Mouse (Mus musculus) CH12.LX (cell line): ENCODE measurements at regions not wholly inside any gene's neighbourhood (a gene's known extent, or its start where the extent isn't known, plus 50 kb on each side); places are given as distances from the start of the nearest gene placed in this dataset.

Experiments used
- CTCF ChIP-seq, 2 experiments: IDR thresholded peaks in 1 of 2; conservative IDR thresholded peaks in 1 of 2; 2 replicates each; pipeline ENCODE4 v1.5.1; 2011 to 2012; ENCODE audit warnings: low read depth in 2 of 2, low read length in 2 of 2, improper control_type of control experiment in 1 of 2, inconsistent platforms in 1 of 2, mild to moderate bottlenecking in 1 of 2, moderate library complexity in 1 of 2
- PAX5 ChIP-seq: IDR thresholded peaks from 2 replicates; pipeline ENCODE4 v1.6.1; 2012; ENCODE audit warnings: low read length, inconsistent platforms, mixed read lengths
- POLR2A ChIP-seq: IDR thresholded peaks from 2 replicates; pipeline ENCODE4 v1.6.1; 2011; ENCODE audit warnings: low read depth, mild to moderate bottlenecking, improper control_type of control experiment, low read length
- RCOR1 ChIP-seq: conservative IDR thresholded peaks from 2 replicates; pipeline ENCODE4 v1.6.1; 2012; ENCODE audit warnings: low read depth, mild to moderate bottlenecking, inconsistent platforms, low read length, improper control_type of control experiment
- TCF12 ChIP-seq: IDR thresholded peaks from 2 replicates; pipeline ENCODE4 v1.6.1; 2014; ENCODE audit warnings: low read depth, mild to moderate bottlenecking, inconsistent platforms, low read length, improper control_type of control experiment
- ZMIZ1 ChIP-seq: IDR thresholded peaks from 2 replicates; pipeline ENCODE4 v1.6.1; 2012; ENCODE audit warnings: low read depth, mild to moderate bottlenecking, inconsistent platforms, low read length, improper control_type of control experiment
- ZNF384 ChIP-seq: IDR thresholded peaks from 2 replicates; pipeline ENCODE4 v1.6.1; 2012; ENCODE audit warnings: low read depth, low read length, improper control_type of control experiment, inconsistent platforms

- TF ChIP-seq CTCF (conservative IDR thresholded peaks at IDR 0.05 in 1 of 2, IDR thresholded peaks at IDR 0.05 in 1 of 2; ENCODE audit: low read depth in 2 of 2, low read length in 2 of 2) (no peak), TCF12 (no peak), PAX5 (no peak), ZMIZ1 (no peak), POLR2A (no peak), RCOR1 (no peak), ZNF384 (no peak)
Observed at GRCm38 (mm10) chrX:142504962-142505361, 114.6 kb upstream of the Acsl4 start.
